19 mouse cellular contexts compared by ENCODE assay signal in genomic region chr3:55154163-55154562, GRCm38 (mm10). TPM values are rescaled to one million over a fixed set of nuclear protein-coding genes. Genes with fewer than 3 reads are reported as not detected.
DNase-seq lines count a peak whose midpoint lies in the region.
"Had no signal": no experiment of that assay in that cellular context is flagged by ENCODE, and none has a peak within 500 bp of the region (broad histone marks: within the 10 kb centered on the region; RNA-seq: fewer than 3 reads in every experiment).

No protein-coding gene starts in this region.

- intact Hi-C loops in left cerebral cortex, postnatal 36 days (cut with DNase I), result loop anchor here (1.0 to 5.0 kb wide), 3 partner anchors 72 to 123 kb away; partner anchors contain the start of gene Dclk1

- peak; percentile 60 for DNase-seq in right cerebral cortex, adult 18-20 months
- DNase-seq in right cerebral cortex, postnatal 14 days, result no peak
- DNase-seq in frontal cortex, postnatal 36 days (ENCODE audit: low spot score in 2 of 2), result peak; percentile 15 to 69
- peak; percentile 30 to 47 for DNase-seq in left cerebral cortex, postnatal 36 days (ENCODE audit: low spot score in 2 of 2)
- DNase-seq in ovary, postnatal 14 days (ENCODE audit: low spot score), result no peak
- DNase-seq in cerebellum, adult 11 months, result no peak
- DNase-seq in lung, postnatal 25 days (ENCODE audit: low spot score), result no peak
- DNase-seq: adrenal gland, postnatal 10 days; cerebellum, adult 9-10 months; gastrocnemius, adult 2 months; kidney, adult 8-10 months; kidney, postnatal 10 days; liver, postnatal 0 days; lung, postnatal 10 days; retina, postnatal 1 day; thymus, postnatal 36 days had no signal

RNA-seq across cellular contexts. Expression of gene Ccdc169, which starts 17.0 kb away (rescaled TPM):
- under 1 TPM; 0.15 to 0.27 TPM for total RNA-seq in left cerebral cortex, postnatal 36 days (2021)
- total RNA-seq: hematopoietic stem cell, adult 5-6 weeks; megakaryocyte progenitor cell, adult 5-6 weeks had no signal

RNA-seq across cellular contexts. Expression of gene Sohlh2, which starts 27.7 kb away (rescaled TPM):
- not detected for total RNA-seq in left cerebral cortex, postnatal 36 days (2021)
- total RNA-seq: adrenal gland, postnatal 10 days; gastrocnemius, adult 2 months; hematopoietic stem cell, adult 5-6 weeks; layer of hippocampus, postnatal 10 days; megakaryocyte progenitor cell, adult 5-6 weeks had no signal

RNA-seq across cellular contexts. Expression of gene Spg20, which starts 42.3 kb away (rescaled TPM):
- 10 to 100 TPM; 26.1 to 34.3 TPM for total RNA-seq in left cerebral cortex, postnatal 36 days (2021)

Comparison
In these comparisons a context has a peak if more than half of its experiments do, and no peak if none do; other contexts are left out.
1. DNase-seq: peak in right cerebral cortex, adult 18-20 months (single experiment), frontal cortex, postnatal 36 days (2 of 2) and left cerebral cortex, postnatal 36 days (2 of 2); none in right cerebral cortex, postnatal 14 days (single experiment), ovary, postnatal 14 days (single experiment), cerebellum, adult 11 months (single experiment) and lung, postnatal 25 days (single experiment).